Mouse (Mus musculus) left cerebral cortex, postnatal 14 days (tissue): ENCODE measurements around the gene Rab43. TPM values are rescaled to one million over a fixed set of nuclear protein-coding genes. Genes with fewer than 3 reads are reported as not detected.

ENCODE experiments used
- DNase-seq, 2 experiments: peaks; one replicate each; pipeline ENCODE4 v3.0.0; 2021 to 2022; ENCODE audit warnings: low spot score in 2 of 2, mixed read lengths in 1 of 2
- intact Hi-C: fragments of 180-260 bp; cut with DNase I; formaldehyde crosslinking; loops from one replicate; pipeline ENCODE4 v1.15.1; 2025
- total RNA-seq, 2 experiments: library from RNA; stranded (reverse); gene quantifications; 2 replicates each; pipeline ENCODE4 v1.2.3; 2021

Rab43 gene
- total RNA-seq, 2 experiments from 2014 or later = 20.1 to 21.3 TPM

- DNase-seq = no peak
- intact Hi-C loops = no loop called here
Observed at GRCm38 (mm10) chr6:87790779-87791480, 21.0 kb downstream of the Rab43 start.

- intact Hi-C loops = no loop called here
Observed at GRCm38 (mm10) chr6:87789791-87790190, 22.2 kb downstream of the Rab43 start.

GRCm38 (mm10) chr6:87788896-87789587 is 22.9 kb downstream of the Rab43 start:
- intact Hi-C loops = no loop called here
- DNase-seq = no peak

More at GRCm38 (mm10) chr6:87789791-87790190, 22.2 kb downstream of the Rab43 start:
- no peak for DNase-seq

- intact Hi-C loops = no loop called here
- no peak for DNase-seq
Observed at GRCm38 (mm10) chr6:87788266-87788895, 23.6 kb downstream of the Rab43 start.

GRCm38 (mm10) chr6:87787108-87787890 is 24.7 kb downstream of the Rab43 start:
- no peak for DNase-seq
- intact Hi-C loops = no loop called here

GRCm38 (mm10) chr6:87786621-87787020 is 25.3 kb downstream of the Rab43 start:
- DNase-seq = no peak
- intact Hi-C loops = no loop called here

DNA sequence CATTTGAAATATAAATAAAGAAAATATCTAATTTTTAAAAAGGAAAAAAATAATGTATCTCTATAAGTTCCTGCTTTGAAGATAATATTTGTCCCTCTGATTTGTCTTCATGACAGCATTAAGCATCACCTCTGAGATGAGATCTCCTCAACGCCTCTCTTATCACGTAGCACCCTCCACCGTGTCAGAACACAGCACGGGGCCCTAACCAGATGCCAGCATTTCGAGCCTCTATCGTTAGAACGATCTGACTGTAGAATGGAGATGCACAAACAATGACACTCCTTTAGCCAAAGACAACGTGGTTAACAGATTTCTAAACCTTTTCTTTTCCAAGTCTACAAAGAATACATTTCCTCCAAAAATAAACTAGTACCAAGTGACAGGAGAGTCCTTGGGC is 27.9 kb downstream of the Rab43 start:
- no peak for DNase-seq
- intact Hi-C loops = no loop called here

- intact Hi-C loops = no loop called here
Observed at GRCm38 (mm10) chr6:87780546-87781301, 31.2 kb downstream of the Rab43 start.

DNA sequence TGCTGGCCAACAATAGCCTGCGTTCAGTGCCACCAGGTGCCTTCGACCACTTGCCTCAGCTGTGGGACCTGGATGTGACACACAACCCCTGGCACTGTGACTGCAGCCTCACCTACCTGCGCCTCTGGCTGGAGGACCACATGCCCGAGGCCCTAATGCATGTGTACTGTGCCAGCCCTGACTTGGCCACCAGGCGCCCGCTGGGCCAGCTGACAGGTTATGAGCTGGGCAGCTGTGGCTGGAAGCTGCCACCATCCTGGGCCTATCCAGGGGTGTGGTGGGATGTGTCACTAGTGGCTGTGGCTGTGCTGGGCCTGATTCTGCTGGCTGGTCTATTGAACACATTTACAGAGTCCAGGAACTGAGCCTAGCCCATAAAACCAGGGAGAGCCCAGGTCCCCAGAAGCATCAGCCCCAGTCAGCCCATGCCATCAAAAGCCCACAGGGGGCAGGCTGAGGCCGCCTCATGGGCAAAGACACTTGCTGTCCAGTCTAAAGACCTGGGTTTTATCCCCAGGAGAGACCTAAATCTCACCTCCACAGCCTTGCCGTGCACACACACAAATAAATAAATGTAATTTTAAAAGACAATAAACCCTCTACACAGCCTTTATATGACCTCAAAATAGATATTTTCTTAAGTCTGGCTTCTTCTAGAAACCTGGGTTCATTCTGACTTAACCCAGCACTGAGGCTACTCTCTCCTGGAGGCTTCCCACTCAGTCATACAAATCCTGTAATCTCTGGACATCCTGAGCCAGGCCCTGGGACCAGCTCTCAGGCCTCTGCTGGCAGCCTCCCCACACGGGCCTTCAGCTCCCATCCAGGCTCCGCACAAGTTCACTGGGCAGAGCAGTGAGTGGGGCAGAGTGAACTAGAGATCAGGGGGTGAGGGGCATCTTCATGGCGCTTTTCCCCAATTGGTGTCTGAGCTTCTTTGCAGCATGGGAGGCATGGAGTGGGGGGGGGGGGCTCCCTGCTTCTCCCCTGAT is 32.5 kb downstream of the Rab43 start:
- DNase-seq = no peak
- intact Hi-C loops = no loop called here

More at GRCm38 (mm10) chr6:87780546-87781301, 31.2 kb downstream of the Rab43 start:
- no peak for DNase-seq

DNA sequence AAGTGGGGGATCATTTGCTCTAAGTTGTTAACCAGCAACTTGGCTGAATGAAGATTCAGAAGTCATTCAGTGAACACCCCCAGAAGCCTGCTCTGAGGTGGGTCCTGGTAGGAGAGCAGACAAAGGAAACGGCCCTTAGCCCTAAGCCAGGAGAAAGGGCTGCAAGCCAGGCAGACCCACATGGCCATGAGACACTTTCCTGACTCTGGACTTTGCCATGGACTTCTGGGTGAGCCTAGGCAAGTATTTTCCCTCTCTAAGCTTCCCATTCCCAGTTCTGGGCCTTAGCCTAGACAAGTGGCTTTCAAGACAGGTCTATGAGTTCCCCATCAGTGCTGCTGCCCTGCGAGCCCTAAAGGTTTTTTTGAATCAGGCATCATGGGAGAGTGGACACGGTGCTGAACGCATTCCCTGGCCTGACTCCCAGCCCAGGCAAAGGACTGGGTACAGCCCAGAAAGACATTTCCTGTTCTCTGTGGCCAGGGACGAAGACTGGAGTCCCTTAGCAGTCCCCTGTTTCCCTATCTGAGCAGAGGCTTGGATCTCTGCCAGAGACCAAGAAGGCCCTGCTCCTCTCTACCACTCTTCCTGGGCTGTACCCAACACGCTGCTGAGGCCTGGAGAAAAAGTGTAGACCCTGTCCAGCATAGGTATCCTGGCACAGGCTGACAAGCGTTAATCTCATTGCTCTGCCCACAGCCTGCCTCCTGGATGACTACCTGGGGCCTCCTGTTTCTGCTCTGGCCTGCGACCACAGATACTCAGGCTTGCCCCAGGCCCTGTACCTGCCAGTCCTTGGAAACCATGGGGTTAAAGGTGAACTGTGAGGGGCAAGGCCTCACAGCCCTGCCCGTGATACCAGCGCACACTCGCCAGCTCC is 33.4 kb downstream of the Rab43 start:
- no peak for DNase-seq
- intact Hi-C loops = no loop called here

GRCm38 (mm10) chr6:87777842-87778241 is 34.1 kb downstream of the Rab43 start, which contains the start of gene Gp9:
Gene Gp9, plus strand, starts transcription at chr6:87778072.
- no peak for DNase-seq
- intact Hi-C loops = no loop called here

- intact Hi-C loops = no loop called here
- no peak for DNase-seq
Observed at GRCm38 (mm10) chr6:87776663-87777062, 35.3 kb downstream of the Rab43 start.

DNA sequence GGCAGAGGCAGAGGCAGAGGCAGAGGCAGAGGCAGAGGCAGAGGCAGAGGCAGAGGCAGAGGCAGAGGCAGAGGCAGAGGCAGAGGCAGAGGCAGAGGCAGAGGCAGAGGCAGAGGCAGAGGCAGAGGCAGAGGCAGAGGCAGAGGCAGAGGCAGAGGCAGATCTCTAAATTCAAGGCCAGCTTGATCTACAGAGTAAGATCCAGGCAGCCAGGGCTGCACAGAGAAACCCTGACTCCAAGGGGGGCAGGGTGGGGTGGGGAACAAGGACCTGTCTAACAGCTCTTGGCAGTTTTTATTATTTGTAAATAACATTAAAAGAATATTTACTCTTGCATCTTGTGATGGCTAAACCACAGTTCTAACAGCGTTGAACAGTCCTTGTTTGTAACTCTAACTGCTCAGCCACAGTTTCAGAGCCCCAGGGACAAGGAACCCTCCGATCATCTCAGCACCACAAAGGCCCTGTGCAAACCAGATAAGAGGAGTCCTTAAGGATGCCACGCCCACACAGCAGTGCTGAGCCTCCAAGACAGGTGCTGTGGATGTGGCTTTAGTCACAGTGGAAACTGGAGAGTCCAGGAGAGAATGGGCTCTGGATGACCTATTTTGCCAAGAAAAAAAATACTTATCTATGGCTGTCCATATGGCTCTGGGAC is 36.2 kb downstream of the Rab43 start:
- no peak for DNase-seq
- intact Hi-C loops = no loop called here

DNA sequence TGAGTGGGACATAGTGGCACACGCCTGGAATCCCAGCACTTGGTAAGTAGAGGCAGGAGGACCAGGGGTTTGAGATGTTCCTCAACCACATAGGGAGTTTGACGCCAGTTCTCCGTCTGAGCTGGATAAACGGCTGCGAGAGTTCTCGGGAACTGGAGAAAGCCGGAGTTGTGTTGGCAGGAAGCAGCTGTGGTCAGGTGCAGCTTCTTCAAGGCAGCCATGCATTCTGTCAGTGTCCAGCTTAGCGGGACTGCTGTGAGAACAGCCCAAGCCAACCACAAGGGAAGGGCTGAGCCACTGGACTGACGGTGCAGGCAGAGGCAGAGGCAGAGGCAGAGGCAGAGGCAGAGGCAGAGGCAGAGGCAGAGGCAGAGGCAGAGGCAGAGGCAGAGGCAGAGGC is 37.1 kb downstream of the Rab43 start:
- intact Hi-C loops = no loop called here
- no peak for DNase-seq

GRCm38 (mm10) chr6:87774466-87774865 is 37.5 kb downstream of the Rab43 start:
- intact Hi-C loops = no loop called here
- DNase-seq = no peak

DNA sequence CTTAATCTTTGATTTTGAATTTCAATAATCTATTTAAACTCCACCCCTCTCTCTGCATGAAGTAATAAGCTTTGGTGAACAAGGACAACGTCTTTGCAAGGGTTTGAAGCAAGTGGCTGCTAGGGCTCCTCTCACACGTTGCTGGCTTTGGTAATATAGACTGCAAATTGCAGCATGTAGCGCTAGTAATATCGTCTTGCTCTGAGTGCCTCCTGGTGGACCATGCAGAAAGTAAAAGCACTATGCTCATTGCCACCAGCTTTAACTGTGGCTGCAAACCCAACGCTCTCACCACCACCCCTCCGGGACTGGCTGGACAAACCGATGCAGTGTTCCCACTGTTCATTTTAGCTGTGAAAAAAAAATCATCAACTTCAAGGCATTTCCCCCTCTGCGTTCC is 41.3 kb downstream of the Rab43 start:
- intact Hi-C loops = no loop called here
- DNase-seq = peak; percentile 39
